Mouse (Mus musculus): ENCODE measurements around the gene Polr1c.

DNA sequence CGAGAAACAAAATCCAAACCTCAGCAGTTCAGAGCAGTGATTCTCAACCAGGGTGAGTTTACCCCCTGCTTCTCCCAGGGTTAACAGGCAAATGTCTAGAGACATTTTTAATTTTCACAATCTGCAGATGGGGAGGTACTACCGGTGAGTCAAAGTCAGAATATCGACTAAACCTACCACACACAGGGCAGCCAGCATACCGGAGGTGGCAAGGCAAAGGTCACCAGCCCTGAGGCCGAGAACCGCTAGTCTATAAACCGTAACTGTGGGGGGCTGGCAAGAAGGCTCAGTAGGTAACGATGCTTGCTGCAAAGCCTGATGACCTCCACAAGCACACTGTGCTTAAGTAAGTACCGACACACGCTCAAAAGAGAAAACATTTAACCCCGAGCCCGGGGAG is 17.6 kb upstream of the Polr1c start:
- TF ChIP-seq POLR2A (IDR thresholded peaks at IDR 0.05; ENCODE audit: borderline replicate concordance, low read depth, low read length) (no peak), CTCF (IDR thresholded peaks at IDR 0.05; ENCODE audit: low read depth, low read length) (no peak)

Data from bone marrow macrophage, adult 2 months (primary cell).